Mouse (Mus musculus): Measurements from ENCODE around the gene Csnk1g2.

The Csnk1g2 gene

GRCm38 (mm10) chr10:80622661-80623456 lies at the start of gene Csnk1g2:
Csnk1g2 (plus strand) TSS chr10:80622838.
- DNase-seq, result peak; percentile 89

GRCm38 (mm10) chr10:80573944-80574343 lies 48.7 kb upstream of the Csnk1g2 start:
- DNase-seq, result no peak

GRCm38 (mm10) chr10:80574896-80575295 lies 47.7 kb upstream of the Csnk1g2 start:
- DNase-seq, result no peak

- DNase-seq, result peak; percentile 51
Observed at GRCm38 (mm10) chr10:80575925-80576324, 46.7 kb upstream of the Csnk1g2 start.

GRCm38 (mm10) chr10:80576351-80577194 lies 46.1 kb upstream of the Csnk1g2 start:
- peak; percentile 81 for DNase-seq

DNA sequence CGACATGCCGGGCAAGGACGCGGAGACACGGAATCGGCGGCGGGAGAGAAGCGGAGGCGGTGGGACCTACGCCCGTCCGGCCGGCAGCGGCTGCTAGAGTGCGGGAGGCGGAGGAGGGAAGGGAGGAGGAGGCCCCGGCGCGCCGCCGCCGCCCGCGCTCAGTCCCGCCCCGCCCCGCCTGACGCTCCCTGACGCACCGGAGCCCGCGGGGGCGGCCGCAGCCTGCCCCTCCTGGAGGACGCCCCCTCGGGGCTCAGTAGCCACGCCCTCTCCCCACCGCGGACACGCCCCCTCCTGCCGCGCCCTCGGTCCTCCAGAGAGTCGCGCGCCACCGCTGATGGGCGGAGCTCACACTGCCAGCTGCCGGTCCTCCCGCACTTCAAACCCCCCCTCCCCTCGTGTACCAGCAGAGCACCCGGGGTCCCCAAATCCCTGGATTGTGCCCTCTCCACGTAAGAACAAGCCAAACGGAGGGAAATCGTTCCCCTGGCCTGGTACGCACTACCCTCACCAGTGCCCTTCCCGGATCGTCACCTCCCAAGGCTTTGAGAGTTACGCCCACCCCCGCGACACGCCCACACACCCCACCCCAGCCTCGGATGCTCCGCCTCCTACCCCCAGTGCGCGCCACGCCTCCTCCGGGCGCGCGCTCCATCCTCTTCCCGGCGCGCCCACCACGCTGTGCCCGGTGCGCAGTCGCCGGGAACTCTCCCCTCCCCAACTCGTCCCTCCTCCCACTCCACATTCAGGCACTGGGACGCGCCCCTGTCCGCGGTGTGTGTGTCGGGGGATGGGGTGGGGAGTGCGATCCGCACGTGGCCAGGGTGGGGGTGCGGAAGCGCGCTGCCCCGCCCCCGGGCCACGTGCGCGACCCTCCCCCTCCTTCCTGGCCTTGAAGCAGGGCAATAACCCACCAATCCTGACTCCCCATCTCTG lies 45.2 kb upstream of the Csnk1g2 start, which contains the start of gene Klf16:
TSS of gene Klf16 (minus strand) at position 127 of the 936 bp plus-strand sequence.
- DNase-seq, result peak; percentile 93

DNA sequence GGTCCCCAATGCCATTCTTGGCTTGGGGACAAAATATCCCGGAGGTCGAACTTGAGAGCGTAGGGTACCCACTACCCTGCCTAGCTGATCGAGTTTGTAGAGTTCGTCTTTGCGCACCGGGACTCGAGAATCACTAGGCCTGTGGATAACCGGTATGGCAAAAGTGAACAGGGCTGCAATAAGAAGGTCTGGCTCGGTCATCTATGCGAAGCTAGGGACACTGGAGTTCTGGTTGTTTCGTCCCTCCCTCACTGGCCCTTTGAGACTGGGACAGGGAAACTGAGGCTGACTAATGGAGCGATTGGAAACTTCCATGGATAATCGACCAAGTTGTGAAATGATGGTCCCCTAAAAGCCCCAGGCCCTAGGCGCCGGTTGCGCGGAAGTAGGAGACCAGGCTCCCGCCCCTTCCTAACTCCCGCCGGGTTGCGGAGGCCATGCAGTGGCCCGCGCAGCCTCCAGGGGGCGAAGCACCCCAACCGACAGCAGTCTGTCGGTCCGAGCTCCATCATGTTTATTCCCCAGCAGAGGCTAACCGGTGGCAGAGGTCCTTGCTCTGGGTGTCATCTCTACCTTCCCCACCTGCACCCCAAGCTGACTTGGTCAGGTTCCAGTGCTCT lies 44.4 kb upstream of the Csnk1g2 start:
- DNase-seq, result peak; percentile 83

GRCm38 (mm10) chr10:80578911-80579310 lies 43.7 kb upstream of the Csnk1g2 start:
- peak; percentile 79 for DNase-seq

- DNase-seq, result no peak
Observed at GRCm38 (mm10) chr10:80583047-80583446, 39.6 kb upstream of the Csnk1g2 start.

DNA sequence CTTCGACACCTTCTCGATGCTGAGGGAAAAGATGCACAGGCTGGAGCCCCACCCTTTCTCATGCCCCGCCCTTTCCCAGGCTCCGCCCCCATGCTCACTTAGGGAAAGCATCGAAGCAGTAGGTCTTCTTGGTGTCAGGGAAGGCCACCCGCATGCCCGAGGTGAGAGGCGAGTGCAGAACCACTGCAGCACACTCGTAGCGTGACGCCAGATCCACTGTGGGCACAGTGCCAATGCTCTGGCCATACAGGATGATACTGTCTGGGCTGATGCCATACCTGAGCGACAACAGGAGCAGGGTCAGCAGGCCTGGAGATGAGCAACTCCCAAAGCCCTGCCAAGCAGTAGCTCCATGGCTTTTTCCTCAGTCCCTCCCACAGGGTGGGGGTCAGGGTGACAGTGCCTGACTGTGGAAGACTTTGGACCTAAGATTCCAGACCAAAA lies 38.6 kb upstream of the Csnk1g2 start:
- peak; percentile 72 for DNase-seq

DNA sequence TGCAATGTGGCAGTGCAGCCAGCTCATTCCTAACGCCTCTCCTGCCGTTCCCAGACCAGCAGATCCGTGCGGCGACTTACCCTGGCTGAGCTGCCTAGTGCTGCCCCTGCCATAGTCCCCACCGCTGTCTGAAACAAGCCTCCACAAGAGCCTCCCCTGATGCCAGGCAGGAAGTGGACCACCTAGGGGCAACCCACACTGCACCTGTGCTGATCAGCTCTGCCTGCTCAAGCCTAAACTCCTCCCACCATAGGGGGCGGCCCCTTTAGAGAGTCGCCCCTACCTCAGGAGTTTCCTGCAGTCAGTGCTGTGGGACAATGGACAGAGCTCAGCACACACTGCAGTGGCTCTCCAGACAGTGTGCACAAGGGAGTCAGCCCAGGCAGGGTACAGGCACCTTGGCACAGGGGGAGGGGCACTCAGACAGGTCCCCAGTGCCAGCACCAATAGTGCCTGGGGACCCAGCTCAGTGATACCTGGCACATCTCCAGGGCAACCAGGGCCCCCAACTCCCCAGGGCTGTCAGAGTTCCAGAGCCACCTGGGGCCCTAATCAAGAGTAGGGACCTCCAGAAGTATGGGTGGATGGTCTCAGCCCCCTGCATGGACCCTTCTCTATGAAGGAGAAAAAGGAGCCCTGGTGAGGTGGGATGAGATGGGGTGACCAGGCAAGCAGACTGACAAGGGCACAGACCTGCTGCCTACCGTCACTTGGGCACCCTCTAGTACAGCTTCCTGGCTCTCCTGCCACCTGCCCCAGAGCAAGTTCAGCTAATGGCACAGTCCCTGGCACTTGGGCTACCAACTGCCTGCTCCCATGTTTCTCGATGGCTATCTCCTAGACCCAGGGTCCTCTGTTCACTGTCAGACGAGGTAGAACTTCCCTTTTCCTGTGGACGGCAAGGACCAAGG lies 37.7 kb upstream of the Csnk1g2 start:
- no peak for DNase-seq

DNA sequence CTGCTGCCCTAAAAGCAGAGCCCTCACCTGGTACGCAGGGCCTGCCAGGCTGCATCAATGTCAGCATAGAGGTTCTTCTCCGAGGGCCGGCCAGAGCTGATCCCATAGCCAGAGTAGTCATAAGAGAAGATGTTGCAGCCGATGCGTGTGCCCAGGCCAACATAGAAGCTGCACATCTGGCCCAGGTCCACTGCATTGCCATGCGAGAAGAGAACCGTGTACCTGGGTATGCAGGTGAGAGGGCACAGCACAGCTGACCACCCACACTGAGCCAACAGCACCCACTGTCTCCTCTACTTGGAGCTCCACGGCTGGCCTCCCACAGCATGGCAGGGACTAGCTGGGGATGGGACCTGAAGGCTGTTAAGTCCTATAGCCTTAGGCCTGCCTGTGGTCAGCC lies 37.1 kb upstream of the Csnk1g2 start:
- DNase-seq, result no peak

DNA sequence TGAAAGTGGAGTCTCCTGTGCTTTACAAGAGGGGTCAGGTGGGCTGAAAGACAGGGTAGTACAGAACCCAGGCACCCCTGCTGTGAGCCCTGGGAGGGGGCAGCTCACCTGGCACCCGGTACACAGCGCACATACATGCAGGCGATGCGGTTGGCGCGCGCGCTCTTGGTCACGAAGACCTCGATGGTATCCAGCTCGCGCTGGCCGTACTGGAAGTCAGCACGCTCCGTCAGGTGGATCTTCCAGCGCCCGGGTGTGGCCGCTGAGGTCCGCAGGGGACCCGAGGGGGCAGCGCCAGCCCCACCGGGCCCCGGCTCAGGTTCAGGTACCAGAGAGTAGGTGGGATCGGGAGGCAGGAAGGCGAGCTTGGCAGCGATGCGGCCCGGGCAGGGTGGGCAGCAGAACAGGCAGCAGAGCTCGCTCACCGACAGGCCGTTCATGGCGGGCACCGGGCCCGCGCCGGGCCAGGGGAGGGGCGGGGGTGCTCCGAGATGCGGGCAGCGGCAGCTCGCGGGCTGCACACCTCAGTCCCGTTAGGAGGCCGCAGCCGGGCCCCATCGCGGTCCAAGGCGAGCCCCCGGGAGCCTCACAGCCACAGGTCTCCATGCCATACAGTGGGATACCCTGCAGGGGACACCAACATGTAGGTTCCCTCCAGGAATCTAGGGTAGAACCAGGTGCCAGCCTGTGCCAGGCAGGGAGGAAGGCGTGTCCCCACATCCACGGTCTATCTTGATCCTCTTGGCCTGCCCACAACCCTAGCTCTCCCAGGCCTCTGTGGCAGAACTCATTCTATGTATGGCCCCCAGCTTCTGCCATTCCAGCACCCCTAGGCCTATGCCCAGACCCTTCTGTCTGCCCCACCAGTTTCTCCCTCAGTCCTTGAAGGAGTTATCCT lies 36.0 kb upstream of the Csnk1g2 start:
- DNase-seq, result no peak

DNA sequence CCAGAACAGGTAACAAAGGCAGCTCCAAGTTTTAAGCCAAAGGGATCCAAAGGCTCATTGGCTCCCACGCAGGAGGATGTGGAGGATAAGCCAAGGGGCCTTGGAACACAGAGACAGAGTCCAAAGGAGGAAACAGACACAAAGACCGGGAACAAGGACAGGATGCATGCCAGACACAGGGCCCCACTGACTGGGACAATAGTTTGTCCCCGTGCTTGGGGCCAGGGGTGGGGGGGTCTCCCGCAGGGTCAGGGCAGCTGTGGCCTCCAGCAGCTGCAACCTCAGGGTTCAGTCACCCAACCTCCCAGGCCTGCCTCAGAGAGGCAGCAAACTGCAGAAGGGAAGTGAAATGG lies 35.4 kb upstream of the Csnk1g2 start:
- no peak for DNase-seq

GRCm38 (mm10) chr10:80589127-80589878 lies 33.3 kb upstream of the Csnk1g2 start:
- DNase-seq, result no peak

- peak; percentile 97 for DNase-seq
Observed at GRCm38 (mm10) chr10:80589879-80590854, 32.5 kb upstream of the Csnk1g2 start, which contains the start of gene Abhd17a. Abhd17a (minus strand) TSS chr10:80590341.

DNA sequence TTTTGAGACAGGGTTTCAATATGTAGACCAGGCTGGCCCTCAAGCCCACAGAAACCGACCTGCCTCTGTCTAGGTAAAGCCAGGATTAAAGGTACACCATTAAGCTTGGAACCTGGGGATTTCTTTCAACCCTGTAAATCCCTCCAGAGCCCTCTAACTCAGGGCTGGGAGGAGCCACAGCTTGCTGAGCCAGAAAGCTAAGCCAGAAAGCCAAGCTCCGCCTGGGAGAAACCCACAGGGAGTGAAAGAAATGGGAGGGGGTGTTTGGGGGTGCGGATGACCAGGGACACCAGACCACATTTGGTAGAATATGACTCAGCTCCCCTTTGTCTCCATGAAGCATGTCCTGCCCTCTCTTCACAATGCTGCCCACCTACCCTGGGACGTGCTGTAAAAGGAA lies 26.3 kb upstream of the Csnk1g2 start:
- no peak for DNase-seq
